Mouse (Mus musculus) brain, embryonic 14.5 days (tissue): ENCODE data around the gene Zfp362.

Experiments used
- CTCF ChIP-seq: fragments of 200-500 bp; IDR thresholded peaks from 2 replicates; pipeline ENCODE4 v1.5.1; 2012; ENCODE audit warnings: inconsistent platforms, mild to moderate bottlenecking, moderate library complexity, borderline replicate concordance; ENCODE audit not compliant: insufficient read depth, insufficient read length; ENCODE audit errors: extremely low read depth
- POLR2A ChIP-seq: fragments of 200-500 bp; IDR thresholded peaks from 2 replicates; pipeline ENCODE4 v1.6.1; 2012; ENCODE audit warnings: mild to moderate bottlenecking, inconsistent platforms, borderline replicate concordance; ENCODE audit not compliant: poor library complexity, insufficient read depth, insufficient read length, severe bottlenecking; ENCODE audit errors: extremely low read depth

DNA sequence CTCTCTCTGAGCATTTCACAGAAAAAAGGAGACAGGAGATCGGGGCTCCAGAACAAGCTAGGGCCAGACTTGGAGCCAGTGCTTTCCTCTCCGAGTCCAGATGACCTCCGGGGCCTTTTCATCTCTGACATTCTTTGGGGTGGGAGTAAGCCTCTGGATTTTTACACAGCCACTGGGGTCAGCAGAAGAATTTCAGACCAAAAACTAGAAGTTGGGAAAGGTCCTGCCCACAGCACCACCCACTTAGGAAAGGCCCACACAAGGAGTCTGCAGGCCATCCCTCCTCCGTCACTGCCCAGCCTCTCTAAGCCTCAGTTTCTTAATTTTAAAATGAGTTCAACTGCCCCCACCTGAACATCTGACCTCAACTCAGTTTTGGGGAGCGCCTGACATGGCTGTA is 2.3 kb downstream of the Zfp362 start:
- no peak for TF ChIP-seq POLR2A
- no peak for TF ChIP-seq CTCF
